Mouse (Mus musculus): ENCODE measurements around the gene Abr. TPM values are rescaled to one million over a fixed set of nuclear protein-coding genes. Genes with fewer than 3 reads are reported as not detected.

Gene Abr
- polyA plus RNA-seq, 1 experiment: 266 TPM

GRCm38 (mm10) chr11:76398798-76399586 is 223.1 kb downstream of the Abr start, which contains the start of gene Nxn:
Gene Nxn (minus strand): TSS chr11:76399140.
- Histone ChIP-seq H3K4me3 (ENCODE audit: insufficient read depth, low read length) (peak within 1 kb of the TSS; percentile 70), H3K27ac (ENCODE audit: insufficient read depth, low read length) (no peak within 1 kb of the TSS)
- TF ChIP-seq POLR2A (IDR thresholded peaks at IDR 0.05; ENCODE audit: extremely low read depth, insufficient read depth, low read length) (no peak), CTCF (IDR thresholded peaks at IDR 0.05; ENCODE audit: extremely low read depth, insufficient read depth, low read length) (no peak)

DNA sequence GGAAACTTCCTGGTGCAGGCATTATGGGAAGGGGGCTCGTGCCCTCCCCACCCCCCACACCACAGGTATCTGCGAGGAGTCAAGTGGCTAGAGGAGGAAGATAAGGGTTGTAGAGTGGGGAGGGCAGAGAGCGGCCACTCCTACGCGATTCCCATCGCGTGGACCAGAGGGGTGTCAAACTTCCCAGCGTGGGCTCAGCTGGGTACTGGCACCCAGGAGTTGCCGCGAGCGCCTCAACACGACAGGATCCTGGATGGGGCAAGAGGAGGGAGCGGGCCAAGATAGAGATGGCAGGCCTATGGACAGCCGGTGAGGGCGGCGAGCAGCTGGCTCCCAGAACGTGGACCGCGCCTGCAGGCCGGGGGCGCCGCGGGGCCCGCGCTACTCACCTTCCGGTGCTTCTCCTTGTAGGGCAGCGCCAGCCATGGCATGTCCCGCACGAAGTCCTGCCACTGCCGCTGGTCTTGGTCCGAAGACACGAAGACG is 223.8 kb downstream of the Abr start:
- H3K27ac ChIP-seq (ENCODE audit: insufficient read depth, low read length): no peak overlapping the region
- TF ChIP-seq CTCF (IDR thresholded peaks at IDR 0.05; ENCODE audit: extremely low read depth, insufficient read depth, low read length) (no peak), POLR2A (IDR thresholded peaks at IDR 0.05; ENCODE audit: extremely low read depth, insufficient read depth, low read length) (no peak)

More at GRCm38 (mm10) chr11:76398798-76399586, 223.1 kb downstream of the Abr start, which contains the start of gene Nxn:
- peaks cover 3% of the 10 kb centered on the region; the same call in 1 of the 2 replicates for H3K4me1 ChIP-seq (ENCODE audit: control insufficient read depth, insufficient read depth, low read length)

DNA sequence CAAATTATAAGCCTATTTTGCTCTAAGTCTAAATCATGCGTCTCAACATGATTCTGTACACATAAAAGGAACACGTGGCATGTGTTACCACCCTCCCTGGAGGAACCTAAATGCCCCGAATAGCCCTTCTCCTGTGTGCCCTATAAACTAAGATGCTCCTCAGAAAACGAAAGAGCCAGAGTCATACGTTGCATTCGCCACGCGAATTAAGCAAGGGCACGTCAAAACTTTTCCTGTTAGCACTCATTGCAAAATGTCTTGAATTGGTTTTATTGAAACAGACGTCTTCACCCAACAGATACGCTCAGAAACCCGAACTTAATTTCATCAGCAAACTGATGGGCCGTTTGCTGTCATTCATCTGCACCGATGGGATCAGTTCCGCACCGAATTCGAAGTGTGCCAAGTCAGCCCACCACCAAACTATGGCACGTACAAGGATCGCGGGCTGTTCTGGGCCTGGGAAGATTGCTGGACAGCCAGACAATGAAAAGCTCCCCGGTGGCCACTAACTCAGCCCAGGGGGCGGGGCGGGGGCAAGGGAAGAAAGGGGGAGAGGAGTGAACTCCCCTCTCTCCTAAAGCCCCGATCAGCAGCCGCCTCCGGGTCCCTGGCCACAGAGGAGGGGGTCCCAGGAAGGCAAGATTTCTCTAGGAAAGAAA is 224.3 kb downstream of the Abr start:
- H3K4me1 ChIP-seq (ENCODE audit: control insufficient read depth, insufficient read depth, low read length): peaks cover 3% of the 10 kb centered on the region; the same call in 1 of the 2 replicates
- H3K4me3 ChIP-seq (ENCODE audit: insufficient read depth, low read length): peak overlapping the region; percentile 70
- no peak overlapping the region for H3K27ac ChIP-seq (ENCODE audit: insufficient read depth, low read length)
- TF ChIP-seq CTCF (IDR thresholded peaks at IDR 0.05; ENCODE audit: extremely low read depth, insufficient read depth, low read length): no peak
- TF ChIP-seq POLR2A (IDR thresholded peaks at IDR 0.05; ENCODE audit: extremely low read depth, insufficient read depth, low read length): no peak

More for the DNA sequence above, 223.8 kb downstream of the Abr start:
- peaks cover 3% of the 10 kb centered on the region; the same call in 1 of the 2 replicates for H3K4me1 ChIP-seq (ENCODE audit: control insufficient read depth, insufficient read depth, low read length)
- H3K4me3 ChIP-seq (ENCODE audit: insufficient read depth, low read length): peak overlapping the region; percentile 70

DNA sequence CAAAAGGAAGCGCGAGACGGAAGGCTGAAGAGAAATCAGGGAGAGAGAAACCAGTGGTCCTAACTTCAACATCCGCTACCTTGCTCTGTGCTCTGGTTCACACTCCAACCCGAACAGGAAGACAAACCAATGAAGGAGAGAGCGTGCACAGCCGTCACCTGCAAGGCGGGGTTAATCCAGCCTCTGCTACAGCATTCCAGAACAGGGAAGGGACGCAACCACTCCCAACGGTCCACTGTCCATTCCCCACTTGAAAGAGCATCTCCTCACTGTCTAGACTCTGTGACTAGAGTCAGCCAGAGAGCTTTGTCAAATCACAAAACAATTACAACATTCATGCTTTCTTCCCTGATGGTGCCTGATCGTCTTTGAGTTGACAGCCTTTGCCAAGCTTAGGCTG is 229.1 kb downstream of the Abr start:
- H3K4me3 ChIP-seq (ENCODE audit: insufficient read depth, low read length): no peak overlapping the region
- TF ChIP-seq CTCF (IDR thresholded peaks at IDR 0.05; ENCODE audit: extremely low read depth, insufficient read depth, low read length) (no peak), POLR2A (IDR thresholded peaks at IDR 0.05; ENCODE audit: extremely low read depth, insufficient read depth, low read length) (no peak)

DNA sequence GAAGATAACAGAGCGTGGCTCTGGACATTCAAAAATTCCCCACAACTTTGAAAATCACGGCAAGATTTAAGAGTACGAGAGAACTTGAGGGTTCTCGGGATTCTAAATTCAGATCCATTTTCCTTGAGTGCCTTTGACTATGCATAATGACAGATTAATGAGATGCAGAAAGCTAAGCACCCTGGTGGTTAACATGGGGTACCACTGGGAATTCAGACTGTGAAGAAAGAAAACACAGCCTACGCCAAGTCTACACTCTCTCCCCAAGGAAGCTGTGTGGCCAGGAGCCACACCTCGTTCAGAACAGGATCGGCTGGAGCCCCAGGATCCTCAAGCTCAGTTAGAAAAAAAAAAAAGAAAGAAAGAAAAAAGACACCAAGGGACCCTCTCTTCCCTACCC is 229.6 kb downstream of the Abr start:
- Histone ChIP-seq H3K4me1 (ENCODE audit: control insufficient read depth, insufficient read depth, low read length) (no peaks in the 10 kb centered on the region), H3K4me3 (ENCODE audit: insufficient read depth, low read length) (no peak overlapping the region), H3K27ac (ENCODE audit: insufficient read depth, low read length) (no peak overlapping the region)
- TF ChIP-seq CTCF (IDR thresholded peaks at IDR 0.05; ENCODE audit: extremely low read depth, insufficient read depth, low read length) (no peak), POLR2A (IDR thresholded peaks at IDR 0.05; ENCODE audit: extremely low read depth, insufficient read depth, low read length) (no peak)

More for the DNA sequence above, 229.1 kb downstream of the Abr start:
- Histone ChIP-seq H3K4me1 (ENCODE audit: control insufficient read depth, insufficient read depth, low read length) (no peaks in the 10 kb centered on the region), H3K27ac (ENCODE audit: insufficient read depth, low read length) (no peak overlapping the region)

GRCm38 (mm10) chr11:76388711-76389110 is 233.4 kb downstream of the Abr start:
- TF ChIP-seq CTCF (IDR thresholded peaks at IDR 0.05; ENCODE audit: extremely low read depth, insufficient read depth, low read length): no peak
- TF ChIP-seq POLR2A (IDR thresholded peaks at IDR 0.05; ENCODE audit: extremely low read depth, insufficient read depth, low read length): no peak
- Histone ChIP-seq H3K27ac (ENCODE audit: insufficient read depth, low read length) (no peak overlapping the region), H3K4me1 (ENCODE audit: control insufficient read depth, insufficient read depth, low read length) (no peaks in the 10 kb centered on the region), H3K4me3 (ENCODE audit: insufficient read depth, low read length) (no peak overlapping the region)

GRCm38 (mm10) chr11:76387097-76387496 is 235.0 kb downstream of the Abr start:
- no peak for TF ChIP-seq CTCF (IDR thresholded peaks at IDR 0.05; ENCODE audit: extremely low read depth, insufficient read depth, low read length)
- no peak for TF ChIP-seq POLR2A (IDR thresholded peaks at IDR 0.05; ENCODE audit: extremely low read depth, insufficient read depth, low read length)
- Histone ChIP-seq H3K4me1 (ENCODE audit: control insufficient read depth, insufficient read depth, low read length) (no peaks in the 10 kb centered on the region), H3K27ac (ENCODE audit: insufficient read depth, low read length) (no peak overlapping the region), H3K4me3 (ENCODE audit: insufficient read depth, low read length) (no peak overlapping the region)

- Histone ChIP-seq H3K27ac (ENCODE audit: insufficient read depth, low read length) (no peak overlapping the region), H3K4me3 (ENCODE audit: insufficient read depth, low read length) (no peak overlapping the region)
Observed at GRCm38 (mm10) chr11:76385746-76386145, 236.4 kb downstream of the Abr start.

DNA sequence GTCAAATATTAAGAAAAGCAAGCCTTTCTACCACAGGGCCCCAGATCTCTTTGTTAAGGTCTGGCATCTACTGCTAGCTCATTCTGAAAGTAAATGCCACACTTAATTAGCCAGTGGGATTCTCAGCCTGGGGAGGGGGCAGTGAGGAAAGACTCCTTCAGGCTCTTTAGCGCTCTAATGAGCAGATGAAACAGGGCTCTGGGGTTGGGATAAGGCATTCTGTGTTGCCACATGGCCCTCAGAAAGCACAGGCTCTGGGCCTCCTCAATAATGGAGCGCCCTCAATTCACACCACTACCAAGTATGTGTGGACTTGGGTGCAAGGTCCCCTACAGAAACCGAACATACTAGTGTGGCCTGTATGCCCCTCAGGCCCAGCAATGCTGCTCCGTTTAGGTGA is 237.1 kb downstream of the Abr start:
- no peak overlapping the region for H3K4me3 ChIP-seq (ENCODE audit: insufficient read depth, low read length)
- no peak overlapping the region for H3K27ac ChIP-seq (ENCODE audit: insufficient read depth, low read length)
- no peaks in the 10 kb centered on the region for H3K4me1 ChIP-seq (ENCODE audit: control insufficient read depth, insufficient read depth, low read length)
- no peak for TF ChIP-seq CTCF (IDR thresholded peaks at IDR 0.05; ENCODE audit: extremely low read depth, insufficient read depth, low read length)
- no peak for TF ChIP-seq POLR2A (IDR thresholded peaks at IDR 0.05; ENCODE audit: extremely low read depth, insufficient read depth, low read length)

More at GRCm38 (mm10) chr11:76385746-76386145, 236.4 kb downstream of the Abr start:
- no peak for TF ChIP-seq POLR2A (IDR thresholded peaks at IDR 0.05; ENCODE audit: extremely low read depth, insufficient read depth, low read length)
- TF ChIP-seq CTCF (IDR thresholded peaks at IDR 0.05; ENCODE audit: extremely low read depth, insufficient read depth, low read length): no peak
- H3K4me1 ChIP-seq (ENCODE audit: control insufficient read depth, insufficient read depth, low read length): no peaks in the 10 kb centered on the region

Data from cortical plate, adult 2 months (tissue).